Comparison of ENCODE assay signal across 12 mouse cellular contexts in genomic region chr10:20267032-20267431, GRCm38 (mm10). TPM values are rescaled to one million over a fixed set of nuclear protein-coding genes. Genes with fewer than 3 reads are reported as not detected.
DNase-seq lines count a peak whose midpoint lies in the region; ATAC-seq and TF ChIP-seq lines count a peak whose summit lies in the region.
"Had no signal": no experiment of that assay in that cellular context is flagged by ENCODE, and none has a peak within 500 bp of the region (broad histone marks: within the 10 kb centered on the region; RNA-seq: fewer than 3 reads in every experiment).

No protein-coding gene starts in this region.

- no peaks in the 10 kb centered on the region for H3K27me3 ChIP-seq in forebrain, postnatal 0 days (ENCODE audit: insufficient read depth, low read length)
- H3K27me3 ChIP-seq: stomach, embryonic 15.5 days had no signal

- H3K36me3 ChIP-seq in forebrain, postnatal 0 days (ENCODE audit: insufficient read depth), result no peaks in the 10 kb centered on the region

- H3K9ac ChIP-seq in forebrain, postnatal 0 days, result no peak overlapping the region
- H3K9ac ChIP-seq: stomach, embryonic 15.5 days had no signal

- H3K27ac ChIP-seq in forebrain, postnatal 0 days (ENCODE audit: low read depth, low read length), result no peak overlapping the region
- H3K27ac ChIP-seq: stomach, embryonic 15.5 days had no signal

- WGBS in forebrain, postnatal 0 days, result 72% methylated on average over 10 of the region's 10 CpGs

- no peak overlapping the region for H3K4me2 ChIP-seq in forebrain, postnatal 0 days (ENCODE audit: low read depth)
- H3K4me2 ChIP-seq: stomach, embryonic 15.5 days had no signal

- DNase-seq in frontal cortex, postnatal 14 days (ENCODE audit: low spot score in 2 of 2), result no peak
- DNase-seq in spleen, postnatal 36 days (ENCODE audit: low spot score in 2 of 2), result peak; percentile 34 to 38
- DNase-seq in spleen, postnatal 14 days (ENCODE audit: low spot score in 2 of 2), result no peak
- DNase-seq in naive thymus-derived CD4-positive, alpha-beta T cell, adult 2 months (ENCODE audit: low read depth), result peak; percentile 65
- DNase-seq in cerebellum, postnatal 25 days, result no peak
- no peak for DNase-seq in yolk sac, embryonic 10.5 days (ENCODE audit: low spot score)
- no peak for DNase-seq in forebrain, postnatal 0 days
- DNase-seq: kidney, adult 8-10 months; right cerebral cortex, adult 18-20 months had no signal

- H3K9me3 ChIP-seq in forebrain, postnatal 0 days (ENCODE audit: low read length), result no peaks in the 10 kb centered on the region
- H3K9me3 ChIP-seq: stomach, embryonic 15.5 days had no signal

- 0 out of 2 replicates have a peak, but pooled peaks have one; percentile 20 for ATAC-seq in frontal cortex, adult (ENCODE audit: low TSS enrichment)
- ATAC-seq in forebrain, postnatal 0 days, result no peak
- ATAC-seq: forebrain, embryonic 14.5 days had no signal

- no peaks in the 10 kb centered on the region for H3K4me1 ChIP-seq in forebrain, postnatal 0 days (ENCODE audit: insufficient read depth)
- H3K4me1 ChIP-seq: stomach, embryonic 15.5 days had no signal

- H3K4me3 ChIP-seq in forebrain, postnatal 0 days (ENCODE audit: low read depth, low read length), result no peak overlapping the region
- H3K4me3 ChIP-seq: stomach, embryonic 15.5 days had no signal

- no peak for TF ChIP-seq CTCF in forebrain, postnatal 0 days (IDR thresholded peaks at IDR 0.05; ENCODE audit: low read depth)

RNA-seq across cellular contexts. Expression of gene Bclaf1, which starts 45.2 kb away (rescaled TPM):
- 141 and 178 TPM in 2 replicates for total RNA-seq in forebrain, postnatal 0 days (2014; rRNA removed)
- polyA plus RNA-seq in forebrain, postnatal 0 days (2015; fragmentation: Nextera tagmentation; extraction: Ambion mirVana), result 79.5 and 101 TPM in 2 replicates

Comparison
In these comparisons a context has a peak if more than half of its experiments do, and no peak if none do; other contexts are left out.
1. DNase-seq: peak in spleen, postnatal 36 days (2 of 2) and naive thymus-derived CD4-positive, alpha-beta T cell, adult 2 months (single experiment); none in frontal cortex, postnatal 14 days (0 of 2), spleen, postnatal 14 days (0 of 2), cerebellum, postnatal 25 days (0 of 2), yolk sac, embryonic 10.5 days (single experiment) and forebrain, postnatal 0 days (single experiment).